Mouse (Mus musculus): Measurements from ENCODE around the gene Rab36.
A peak's percentile ranks its signal among the peaks of the same experiment; 100 is the strongest.

Gene Rab36

GRCm38 (mm10) chr10:75045831-75046230, 9.0 kb downstream of the Rab36 start:
- no peak for DNase-seq (ENCODE audit: low read depth)

GRCm38 (mm10) chr10:75048711-75049110, 11.9 kb downstream of the Rab36 start:
- no peak for DNase-seq (ENCODE audit: low read depth)

- DNase-seq (ENCODE audit: low read depth), result no peak
These were observed 14.7 kb downstream of the Rab36 start for GRCm38 (mm10) chr10:75051364-75052074.

GRCm38 (mm10) chr10:75052902-75053301, 16.0 kb downstream of the Rab36 start:
- DNase-seq (ENCODE audit: low read depth), result no peak

- DNase-seq (ENCODE audit: low read depth), result no peak
These were observed 16.8 kb downstream of the Rab36 start for GRCm38 (mm10) chr10:75053655-75054054.

- no peak for DNase-seq (ENCODE audit: low read depth)
These were observed 17.3 kb downstream of the Rab36 start for GRCm38 (mm10) chr10:75054125-75054524.

GRCm38 (mm10) chr10:75055672-75056071, 18.8 kb downstream of the Rab36 start:
- no peak for DNase-seq (ENCODE audit: low read depth)

- DNase-seq (ENCODE audit: low read depth), result no peak
These were observed 19.4 kb downstream of the Rab36 start for GRCm38 (mm10) chr10:75056255-75056654.

GRCm38 (mm10) chr10:75058336-75058735, 21.5 kb downstream of the Rab36 start:
- no peak for DNase-seq (ENCODE audit: low read depth)

GRCm38 (mm10) chr10:75058761-75059395, 22.0 kb downstream of the Rab36 start:
- DNase-seq (ENCODE audit: low read depth), result no peak

- peak; percentile 73 for DNase-seq (ENCODE audit: low read depth)
These were observed 22.5 kb downstream of the Rab36 start for GRCm38 (mm10) chr10:75059396-75059795.

GRCm38 (mm10) chr10:75060217-75060842, 23.5 kb downstream of the Rab36 start, which contains the start of gene Bcr:
Gene Bcr, plus strand, starts transcription at chr10:75060592.
- peak; percentile 41 for DNase-seq (ENCODE audit: low read depth)

GRCm38 (mm10) chr10:75060843-75061235, 24.0 kb downstream of the Rab36 start:
- no peak for DNase-seq (ENCODE audit: low read depth)

- DNase-seq (ENCODE audit: low read depth), result no peak
These were observed 24.7 kb downstream of the Rab36 start for GRCm38 (mm10) chr10:75061341-75062188.

GRCm38 (mm10) chr10:75062189-75062561, 25.3 kb downstream of the Rab36 start:
- no peak for DNase-seq (ENCODE audit: low read depth)

- DNase-seq (ENCODE audit: low read depth), result no peak
These were observed 25.8 kb downstream of the Rab36 start for GRCm38 (mm10) chr10:75062621-75063020.

GRCm38 (mm10) chr10:75063301-75063965, 26.6 kb downstream of the Rab36 start:
- no peak for DNase-seq (ENCODE audit: low read depth)

- no peak for DNase-seq (ENCODE audit: low read depth)
These were observed 28.8 kb downstream of the Rab36 start for GRCm38 (mm10) chr10:75065691-75066090.

GRCm38 (mm10) chr10:75067446-75067845, 30.6 kb downstream of the Rab36 start:
- no peak for DNase-seq (ENCODE audit: low read depth)

GRCm38 (mm10) chr10:75068086-75068485, 31.2 kb downstream of the Rab36 start:
- no peak for DNase-seq (ENCODE audit: low read depth)

- DNase-seq (ENCODE audit: low read depth), result no peak
These were observed 31.9 kb downstream of the Rab36 start for GRCm38 (mm10) chr10:75068624-75069328.

All from c-Kit-positive CD71-negative TER-119-negative erythroid progenitor cells, embryonic 14.5 days (primary cell).